Mouse (Mus musculus): ENCODE measurements around the gene Drg1.

Gene Drg1

DNA sequence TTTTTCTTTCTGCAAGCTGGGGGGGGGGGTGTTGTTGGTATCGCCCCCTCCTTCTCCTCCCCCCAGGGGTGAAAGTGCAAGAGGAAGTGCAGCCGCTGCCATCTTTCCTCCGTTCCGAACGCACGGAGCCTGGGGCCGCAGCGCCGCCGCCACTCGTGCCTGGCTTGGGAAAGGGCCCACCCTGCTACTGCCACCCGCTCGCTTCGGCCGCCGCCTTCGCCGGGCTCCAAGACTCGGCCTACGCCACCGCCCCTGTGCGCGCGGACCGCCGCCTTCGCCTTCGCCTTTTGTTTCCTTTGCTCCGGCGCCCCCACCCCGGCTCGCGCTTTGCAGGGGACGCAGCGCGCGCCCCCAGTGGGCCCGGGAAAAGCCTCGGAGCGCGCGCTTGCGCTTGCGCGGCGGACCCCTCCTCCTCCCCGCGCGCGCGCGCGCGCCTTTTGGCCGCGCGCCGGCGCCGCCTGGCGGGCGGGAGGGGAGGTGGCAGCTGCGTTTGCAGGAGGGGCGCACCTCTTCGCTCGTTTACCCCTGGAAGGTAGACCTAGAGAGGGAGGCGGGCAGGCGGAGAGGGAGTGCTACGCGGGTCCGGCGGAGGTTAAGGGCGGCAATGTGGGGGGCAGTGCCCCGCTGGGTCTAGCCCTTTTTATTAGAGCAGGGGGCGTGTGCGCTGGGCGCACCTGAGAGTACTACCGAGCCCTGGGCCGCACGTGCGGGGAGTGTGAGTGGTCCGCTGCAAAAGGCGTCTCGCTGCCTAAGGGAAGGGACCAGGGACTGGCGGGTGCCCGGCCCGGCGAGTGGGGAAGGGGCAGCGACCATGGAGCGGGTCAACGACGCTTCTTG lies 23.8 kb upstream of the Drg1 start:
- peak; percentile 87 to 96 for DNase-seq (ENCODE audit: inconsistent age in 2 of 2, low spot score in 1 of 2)

DNA sequence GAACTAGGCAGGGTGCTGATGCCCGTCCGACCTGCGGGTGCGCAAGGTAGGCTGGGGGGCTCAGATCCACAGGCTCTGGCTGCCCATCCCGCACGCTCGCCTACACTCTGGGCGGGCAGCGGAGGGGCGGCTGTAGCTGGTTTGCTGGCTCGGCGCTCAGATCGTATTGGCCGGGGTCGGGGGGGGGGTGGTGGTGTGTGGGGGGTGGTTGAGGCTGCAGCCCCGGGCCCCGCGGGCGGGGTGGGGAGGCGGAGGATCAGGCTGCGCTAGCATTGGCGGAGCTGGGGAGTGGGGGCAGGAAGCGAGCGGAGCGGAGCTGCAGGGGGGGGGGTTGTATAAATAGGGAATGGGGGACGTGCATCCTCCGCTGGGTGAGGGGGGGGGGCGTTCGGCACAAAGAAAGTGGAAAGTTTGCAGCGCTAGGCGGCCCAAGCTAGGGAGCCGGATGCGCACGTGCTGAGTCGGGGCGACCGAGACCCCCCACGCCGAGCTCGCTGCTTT lies 23.1 kb upstream of the Drg1 start:
- peak in 1 of 2 experiments; percentile 81 for DNase-seq (ENCODE audit: inconsistent age in 2 of 2, low spot score in 1 of 2)

DNA sequence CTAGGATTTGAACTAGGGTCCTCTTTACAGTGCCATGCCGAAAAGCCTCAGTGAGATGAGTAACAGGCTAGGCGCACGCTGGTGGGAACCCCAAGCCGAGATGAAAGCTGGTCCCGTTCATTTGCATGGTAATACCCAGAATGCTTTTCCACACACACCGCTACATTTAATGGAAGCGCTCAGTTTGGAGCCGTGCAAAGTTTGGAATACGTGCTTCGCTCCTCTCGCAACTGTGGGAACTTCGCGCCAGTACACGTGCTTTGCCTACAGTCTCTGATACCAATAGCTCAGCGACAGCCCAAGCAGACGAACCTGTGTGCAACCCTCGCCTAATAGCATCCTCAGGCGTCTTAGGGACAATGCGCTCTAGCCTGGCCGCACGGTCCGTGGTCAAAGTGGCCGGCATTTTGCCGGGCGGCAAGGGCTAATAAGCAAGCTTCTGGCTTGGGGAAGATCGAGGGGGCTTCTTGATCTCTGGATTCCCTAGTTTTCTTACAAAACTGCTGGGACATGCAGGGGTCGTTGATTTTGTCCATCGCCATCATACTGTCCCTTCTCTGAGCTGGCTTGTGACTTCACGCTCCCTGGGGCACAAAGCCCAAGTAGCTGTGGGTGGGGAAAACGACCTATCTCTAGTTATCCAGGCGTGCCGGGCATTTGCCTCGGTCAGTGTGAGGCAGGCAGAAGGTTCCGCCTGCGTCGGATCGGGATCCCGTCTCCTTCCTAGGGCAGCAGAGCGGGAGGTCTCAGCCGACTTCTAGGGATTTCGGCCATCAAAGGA lies 22.5 kb upstream of the Drg1 start, which contains the start of gene Patz1:
Gene Patz1 (plus strand): TSS at position 354 of the 781 bp plus-strand sequence.
- peak; percentile 72 to 90 for DNase-seq (ENCODE audit: inconsistent age in 2 of 2, low spot score in 1 of 2)

DNA sequence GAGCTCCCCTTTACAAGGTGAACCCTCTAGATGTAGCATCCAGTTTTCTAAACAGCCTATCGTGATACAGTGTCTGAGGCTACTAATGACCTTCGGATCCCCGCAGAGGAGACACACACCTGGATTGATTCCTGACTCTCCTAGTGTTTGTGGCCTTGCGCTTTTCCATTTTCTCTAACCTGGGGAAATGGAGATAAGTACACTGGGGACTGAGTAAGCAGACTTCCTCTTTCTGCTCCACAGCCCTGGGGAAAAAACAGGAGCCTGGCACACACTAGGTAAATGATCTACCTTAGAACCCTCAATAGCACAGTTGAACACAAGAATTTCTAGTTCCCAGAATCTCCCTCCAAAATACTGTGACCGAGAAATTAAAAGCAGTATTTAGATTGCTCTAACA lies 21.7 kb upstream of the Drg1 start:
- no peak for DNase-seq (ENCODE audit: inconsistent age in 2 of 2, low spot score in 1 of 2)

DNA sequence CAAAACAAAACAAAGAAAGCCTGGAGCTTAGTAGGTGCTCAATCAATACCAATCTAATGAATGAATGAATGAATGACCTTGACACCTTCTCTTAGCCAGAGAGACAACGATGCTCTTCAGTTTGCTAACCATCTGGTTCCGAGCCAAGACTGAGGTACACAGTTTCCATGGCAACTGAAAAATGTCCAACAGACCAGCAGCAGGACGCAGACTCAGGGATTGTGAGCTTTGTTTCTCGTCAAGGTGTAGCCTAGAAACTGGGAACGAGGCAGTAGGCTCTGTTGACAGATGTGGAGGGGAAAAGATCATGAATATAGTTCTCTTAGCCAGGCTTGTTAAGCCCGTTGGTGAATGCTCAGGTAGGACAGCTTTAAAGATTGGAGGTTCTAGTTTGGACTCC lies 20.9 kb upstream of the Drg1 start:
- DNase-seq (ENCODE audit: inconsistent age in 2 of 2, low spot score in 1 of 2) = no peak

DNA sequence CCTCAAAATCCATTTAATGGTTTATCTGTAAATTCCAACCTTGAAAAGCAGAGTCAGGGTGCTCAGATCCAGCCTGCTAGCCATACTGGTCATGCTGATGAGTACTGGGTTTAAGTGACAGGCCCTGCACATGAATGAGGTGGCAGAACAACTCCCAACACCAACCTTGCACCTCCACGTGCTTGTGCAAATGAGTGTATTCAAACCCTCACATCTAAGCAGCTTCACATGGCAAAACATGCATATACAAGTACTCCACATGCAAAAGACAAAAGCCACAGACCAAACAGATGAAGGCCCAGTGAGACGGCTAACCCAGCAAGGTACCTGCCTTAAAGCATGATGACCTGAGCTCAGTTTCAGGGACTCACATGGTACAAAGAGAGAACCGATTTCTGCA lies 19.7 kb upstream of the Drg1 start:
- DNase-seq (ENCODE audit: inconsistent age in 2 of 2, low spot score in 1 of 2) = no peak

DNA sequence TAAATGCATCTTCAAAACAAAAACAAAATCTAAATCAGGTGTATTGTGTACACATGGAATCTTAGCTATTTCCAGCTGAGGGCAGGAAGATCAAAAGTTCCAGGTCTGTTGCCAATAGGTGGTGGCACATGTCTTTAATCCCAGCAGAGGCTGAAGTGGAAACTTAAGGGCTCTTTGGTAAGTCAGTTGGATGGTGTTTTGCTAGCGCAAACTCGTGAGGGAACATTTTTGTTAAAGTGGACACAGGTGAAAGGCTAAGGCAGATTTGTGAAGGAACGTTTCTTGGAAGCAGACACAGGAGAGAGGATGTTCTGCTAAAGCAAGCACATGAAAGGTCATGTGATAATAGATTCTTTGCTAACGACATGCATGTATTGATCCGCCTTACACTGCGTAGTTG lies 17.4 kb upstream of the Drg1 start:
- no peak for DNase-seq (ENCODE audit: inconsistent age in 2 of 2, low spot score in 1 of 2)

DNA sequence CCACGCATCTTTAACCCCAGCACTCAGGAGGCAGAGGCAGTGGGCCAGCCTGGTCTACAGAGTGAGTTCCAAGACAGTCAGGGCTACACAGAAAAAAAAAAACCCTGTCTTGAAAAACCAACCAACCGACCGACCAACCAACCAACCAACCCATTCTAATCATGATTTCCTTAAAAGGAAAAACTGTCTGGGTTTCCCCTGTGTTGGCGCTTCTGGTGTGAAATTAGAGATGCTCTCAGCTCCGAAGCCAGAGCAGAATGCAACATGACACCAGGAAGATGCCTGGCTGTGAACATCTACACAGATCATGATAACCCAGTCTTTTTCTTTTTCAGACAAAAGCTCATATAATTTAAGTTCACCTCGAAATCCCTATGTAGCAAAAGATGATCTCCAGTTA lies 16.7 kb upstream of the Drg1 start:
- no peak for DNase-seq (ENCODE audit: inconsistent age in 2 of 2, low spot score in 1 of 2)

DNA sequence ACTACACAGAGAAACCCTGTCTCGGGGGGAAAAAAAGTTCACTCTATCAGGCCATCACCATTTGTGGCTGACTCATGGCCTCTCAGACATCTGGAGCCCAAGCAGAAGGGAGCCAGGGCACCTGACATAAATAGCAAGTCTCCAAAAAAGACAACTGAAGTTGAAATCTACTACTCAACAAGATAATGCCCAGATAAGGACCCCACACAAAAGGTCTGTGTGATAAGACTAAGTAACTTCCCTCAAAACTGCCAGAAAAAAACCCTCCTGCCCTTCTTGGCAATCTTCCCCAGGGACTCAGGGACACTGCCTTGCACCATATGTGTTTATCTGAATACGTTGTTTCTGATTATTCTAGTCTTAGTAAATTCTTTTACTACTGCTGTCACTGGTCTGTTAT lies 13.5 kb upstream of the Drg1 start:
- no peak for DNase-seq (ENCODE audit: inconsistent age in 2 of 2, low spot score in 1 of 2)

DNA sequence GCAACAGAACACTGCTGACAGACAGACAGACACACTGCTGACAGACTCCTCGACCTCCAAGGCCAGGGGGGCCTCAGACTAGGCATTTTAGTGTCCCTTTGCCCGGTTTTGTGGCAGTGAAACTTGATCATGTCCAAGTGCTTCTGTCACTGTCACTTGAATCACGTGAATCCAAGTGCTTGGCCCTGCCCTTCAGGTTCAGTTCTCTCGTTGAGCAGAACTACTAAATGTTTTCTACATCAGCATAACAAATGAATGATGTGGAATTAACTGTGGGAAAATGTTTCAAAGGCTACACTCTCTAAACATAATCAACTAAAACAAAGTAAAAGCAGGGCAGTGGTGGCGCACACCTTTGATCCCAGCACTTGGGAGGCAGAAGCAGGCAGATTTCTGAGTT lies 12.1 kb upstream of the Drg1 start:
- DNase-seq (ENCODE audit: inconsistent age in 2 of 2, low spot score in 1 of 2) = no peak

DNA sequence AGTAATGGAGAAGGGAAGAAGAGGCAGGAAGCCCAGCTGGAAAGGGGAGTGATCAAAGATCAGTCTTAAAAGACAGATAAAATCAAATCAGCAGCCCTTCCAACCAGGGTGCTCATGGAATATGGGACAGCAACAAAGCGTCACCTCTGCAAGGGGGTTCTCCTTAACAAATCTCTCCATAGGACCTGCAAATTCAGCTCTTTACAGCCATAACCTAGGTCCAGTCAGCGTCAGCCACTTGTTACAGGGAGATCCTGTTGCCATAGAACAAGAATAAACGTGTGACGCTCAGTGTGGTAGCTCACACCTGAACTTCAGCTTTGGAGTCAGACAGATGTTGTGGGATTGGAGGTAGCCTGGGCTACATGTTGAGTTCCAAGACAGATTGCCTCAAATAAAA lies 3.0 kb upstream of the Drg1 start:
- DNase-seq (ENCODE audit: inconsistent age in 2 of 2, low spot score in 1 of 2) = no peak

DNA sequence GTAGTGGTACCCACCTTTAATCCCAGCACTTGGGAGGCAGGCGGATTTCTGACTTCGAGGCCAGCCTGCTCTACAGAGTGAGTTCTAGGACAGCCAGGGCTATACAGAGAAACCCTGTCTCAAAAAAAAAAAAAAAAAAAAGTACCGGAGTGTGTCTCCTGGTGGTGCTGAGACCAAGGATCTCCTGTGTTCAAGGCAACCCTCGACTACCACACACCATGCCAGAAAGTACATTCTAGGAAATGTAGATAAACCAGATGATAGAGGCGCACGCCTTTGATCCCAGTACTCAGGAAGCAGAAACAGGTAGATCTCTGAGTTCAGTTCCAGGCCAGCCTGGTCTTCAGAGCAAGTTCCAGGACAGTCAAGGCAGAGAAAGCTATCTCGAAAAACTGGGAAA lies 918 bp upstream of the Drg1 start:
- peak in 1 of 2 experiments; percentile 37 for DNase-seq (ENCODE audit: inconsistent age in 2 of 2, low spot score in 1 of 2)

DNA sequence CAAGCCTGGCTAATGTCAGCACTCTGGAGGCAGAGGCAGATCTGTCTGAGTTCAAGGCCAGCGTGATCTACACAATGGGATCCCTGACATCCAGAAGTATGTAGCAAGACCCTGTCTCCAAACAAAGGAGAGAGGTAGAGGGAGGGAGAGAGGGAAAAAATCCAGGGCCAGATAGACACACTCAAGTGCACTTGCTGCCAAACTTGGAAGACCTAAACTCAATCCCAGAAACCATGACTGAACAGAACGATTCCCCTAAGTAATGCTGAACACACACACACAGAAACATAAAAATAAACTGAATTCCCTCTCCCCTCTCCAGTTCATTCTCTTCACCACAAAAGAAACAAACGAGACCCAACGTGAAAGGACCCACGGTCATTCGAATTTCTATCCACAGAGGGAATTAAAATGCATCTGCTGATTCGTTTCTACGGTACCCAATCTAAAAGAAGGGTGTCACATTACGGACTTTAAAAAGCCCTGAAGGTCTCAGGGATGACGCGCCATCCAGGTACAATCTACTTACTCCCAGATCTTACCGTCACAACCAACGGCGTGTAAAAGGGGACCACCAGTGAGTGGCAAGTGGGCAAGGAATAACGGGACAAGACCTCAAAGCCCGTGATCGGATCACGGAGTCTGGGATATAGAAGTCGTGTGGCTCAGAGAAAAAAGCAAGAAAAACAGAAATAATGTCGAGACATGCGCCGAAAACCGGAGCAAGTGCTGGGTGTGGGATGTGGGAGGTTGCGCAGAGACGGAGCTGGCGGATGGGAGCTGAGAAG lies 730 bp downstream of the Drg1 start:
- DNase-seq (ENCODE audit: inconsistent age in 2 of 2, low spot score in 1 of 2) = no peak

DNA sequence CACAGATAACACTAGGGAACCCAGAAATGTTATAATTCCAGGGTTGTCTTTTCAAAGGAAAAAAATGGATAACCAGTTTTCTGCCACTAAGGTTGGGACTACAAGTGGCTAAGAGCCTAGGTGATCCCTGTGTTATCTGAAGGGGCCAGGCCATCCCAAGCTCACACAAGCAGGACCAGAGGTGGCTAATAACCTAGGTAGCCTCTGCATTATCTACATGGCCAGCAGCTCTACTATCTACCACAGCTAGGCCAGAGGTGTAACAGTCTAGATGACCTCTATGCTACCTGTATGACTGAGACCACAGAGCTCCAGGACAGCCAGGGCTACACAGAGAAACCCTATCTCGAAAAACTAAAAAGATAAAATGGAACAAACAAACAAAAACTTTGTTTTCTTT lies 6.7 kb downstream of the Drg1 start:
- no peak for DNase-seq (ENCODE audit: inconsistent age in 2 of 2, low spot score in 1 of 2)

DNA sequence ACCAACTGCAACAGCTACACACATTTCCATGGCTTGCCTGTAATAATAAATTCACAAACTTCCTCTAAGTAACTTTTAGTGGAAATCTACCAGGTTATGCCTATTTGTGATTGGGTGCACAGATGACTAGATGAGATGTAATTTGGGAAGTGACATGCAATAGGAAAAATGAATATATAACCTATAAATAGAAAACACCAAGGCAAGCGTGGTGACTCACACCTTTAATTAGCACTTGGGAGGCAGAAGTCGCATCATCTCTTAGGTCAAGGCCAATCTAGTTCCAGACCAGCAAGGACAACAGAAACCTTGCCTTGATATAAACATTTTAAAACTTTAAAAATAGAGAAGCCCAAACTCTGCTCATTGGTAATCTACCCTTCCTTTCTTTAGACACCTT lies 18.8 kb downstream of the Drg1 start:
- peak in 1 of 2 experiments; percentile 72 for DNase-seq (ENCODE audit: inconsistent age in 2 of 2, low spot score in 1 of 2)

DNA sequence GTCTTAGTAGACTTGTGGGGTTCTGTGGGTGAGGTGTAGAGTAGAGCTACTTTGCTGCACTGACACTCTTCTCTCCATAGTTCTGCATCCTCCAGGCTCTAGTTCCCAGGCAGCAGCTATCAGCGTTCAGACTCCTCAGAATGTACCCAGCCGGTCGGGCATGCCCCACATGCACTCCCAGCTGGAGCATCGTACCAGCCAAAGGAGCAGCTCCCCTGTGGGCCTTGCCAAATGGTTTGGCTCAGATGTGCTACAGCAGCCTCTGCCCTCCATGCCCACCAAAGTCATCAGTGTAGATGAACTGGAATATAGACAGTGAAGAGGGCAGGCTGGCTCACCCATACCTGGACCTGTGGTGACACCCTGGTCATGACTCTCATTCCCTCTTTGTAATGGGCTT lies 22.4 kb downstream of the Drg1 start:
- no peak for DNase-seq (ENCODE audit: inconsistent age in 2 of 2, low spot score in 1 of 2)

DNA sequence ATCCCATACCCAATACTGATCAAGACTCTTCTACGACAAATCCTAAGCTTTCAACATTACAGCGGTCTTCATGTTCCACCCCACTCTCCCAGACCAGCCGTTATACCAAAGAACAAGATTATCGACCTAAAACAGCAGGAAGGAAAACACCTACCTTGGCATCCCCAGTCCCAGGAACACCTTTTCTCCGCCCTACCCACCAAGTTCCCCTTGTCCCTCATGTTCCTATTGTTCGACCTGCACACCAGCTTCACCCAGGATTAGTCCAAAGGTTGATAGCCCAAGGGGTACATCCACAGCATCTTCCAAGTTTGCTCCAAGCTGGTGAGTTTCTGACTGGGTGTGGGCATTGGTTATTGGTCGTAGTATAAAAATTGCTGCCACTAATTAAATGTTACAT lies 23.8 kb downstream of the Drg1 start:
- no peak for DNase-seq (ENCODE audit: inconsistent age in 2 of 2, low spot score in 1 of 2)

DNA sequence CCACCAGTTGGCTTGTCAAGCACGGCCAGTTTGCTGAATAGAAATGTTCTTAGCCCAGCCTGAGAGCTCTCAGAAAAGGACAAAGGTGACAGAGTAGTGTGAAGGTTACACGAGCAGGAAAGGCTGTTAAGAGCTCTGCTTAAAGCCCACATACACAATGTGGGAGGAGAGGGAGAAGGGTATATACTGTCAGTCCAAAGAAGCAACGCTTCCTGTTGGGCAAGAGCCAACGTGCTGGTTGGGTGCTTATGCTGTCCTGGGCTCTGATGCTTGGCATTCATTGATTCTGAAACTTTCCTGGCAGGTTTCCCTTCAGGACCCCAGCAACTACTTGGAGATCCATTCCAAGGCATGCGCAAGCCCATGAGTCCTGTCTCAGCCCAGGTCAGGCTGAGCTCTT lies 30.9 kb downstream of the Drg1 start:
- DNase-seq (ENCODE audit: inconsistent age in 2 of 2, low spot score in 1 of 2) = no peak

DNA sequence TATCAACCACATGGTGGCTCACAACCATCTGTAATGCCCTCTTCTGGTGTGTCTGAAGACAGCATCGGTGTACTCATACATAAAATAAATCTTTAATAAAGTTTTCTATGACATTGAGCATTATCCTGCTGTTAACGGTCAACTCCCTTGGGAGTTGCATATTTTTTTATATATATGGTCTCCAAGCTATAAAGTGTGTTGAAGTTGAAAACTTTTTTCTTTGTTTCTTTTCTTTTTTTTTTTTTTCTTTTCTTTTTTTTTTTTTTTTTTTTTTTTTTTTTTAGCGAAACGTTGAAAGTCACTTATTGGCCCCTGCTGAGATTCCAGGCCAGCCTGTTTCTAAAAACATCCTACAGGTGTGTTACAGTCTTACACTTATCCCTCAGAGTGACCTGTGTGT lies 32.5 kb downstream of the Drg1 start:
- DNase-seq (ENCODE audit: inconsistent age in 2 of 2, low spot score in 1 of 2) = no peak

DNA sequence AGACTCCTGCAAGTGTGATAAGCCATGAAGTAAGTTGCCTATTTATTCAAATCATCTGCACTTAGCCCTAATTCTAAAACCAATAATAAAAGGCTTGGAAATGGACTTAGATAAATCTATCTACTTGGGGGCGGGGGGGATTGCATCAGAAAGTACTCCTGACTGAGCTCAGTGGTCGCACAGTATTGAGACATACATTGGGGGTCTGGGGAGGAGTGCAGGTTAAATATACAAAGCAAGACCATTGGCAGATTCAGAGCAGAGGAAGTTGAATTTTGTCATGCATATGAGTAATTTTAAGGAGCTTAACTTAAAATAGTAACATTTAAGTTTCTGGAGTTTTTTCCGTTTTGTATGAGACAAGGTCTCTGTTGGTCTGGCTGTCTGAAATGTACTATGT lies 34.0 kb downstream of the Drg1 start:
- no peak for DNase-seq (ENCODE audit: inconsistent age in 2 of 2, low spot score in 1 of 2)

DNA sequence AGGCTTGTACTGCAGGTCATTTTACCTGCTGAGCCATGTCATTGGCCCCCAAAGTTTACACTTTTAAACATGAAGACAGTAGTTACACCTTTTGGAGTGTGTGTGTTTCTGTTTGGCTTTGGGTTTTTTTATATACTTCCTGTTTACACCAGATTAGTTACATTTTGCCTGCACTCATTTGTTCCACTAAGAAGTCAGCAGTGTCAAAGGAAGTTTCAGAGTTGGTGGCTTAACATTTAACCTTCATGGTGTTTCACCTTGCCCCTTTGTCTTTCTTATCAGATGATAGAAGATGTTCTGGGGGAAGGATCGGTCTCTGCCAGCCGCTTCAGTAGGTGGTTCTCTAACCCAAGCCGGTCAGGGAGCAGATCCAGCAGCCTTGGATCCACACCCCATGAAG lies 39.1 kb downstream of the Drg1 start:
- DNase-seq (ENCODE audit: inconsistent age in 2 of 2, low spot score in 1 of 2) = no peak

Data from adrenal gland, adult (tissue).